Mouse (Mus musculus): ENCODE measurements at regions not wholly inside any gene's neighbourhood (a gene's known extent, or its start where the extent isn't known, plus 50 kb on each side); places are given as distances from the start of the nearest gene placed in this dataset.

- no peak for DNase-seq
Observed at GRCm38 (mm10) chr6:120614526-120614925, 51.6 kb upstream of the Cecr2 start.

- no peak for DNase-seq
Observed at GRCm38 (mm10) chr6:120612346-120612745, 53.8 kb upstream of the Cecr2 start.

- DNase-seq: no peak
Observed at GRCm38 (mm10) chr6:120609858-120610257, 56.3 kb upstream of the Cecr2 start.

- DNase-seq: no peak
Observed at GRCm38 (mm10) chr6:120605471-120605870, 60.7 kb upstream of the Cecr2 start.

- no peak for DNase-seq
Observed at GRCm38 (mm10) chr6:120604020-120604958, 61.9 kb upstream of the Cecr2 start.

GRCm38 (mm10) chr6:120603454-120603853 lies 62.7 kb upstream of the Cecr2 start:
- DNase-seq: peak in 1 of 2 experiments; percentile 40

GRCm38 (mm10) chr6:120600376-120600775 lies 65.8 kb upstream of the Cecr2 start:
- DNase-seq: no peak

GRCm38 (mm10) chr6:120598471-120598870 lies 67.4 kb upstream of the Hdhd5 start:
- no peak for DNase-seq

GRCm38 (mm10) chr6:120597887-120598286 lies 66.8 kb upstream of the Hdhd5 start:
- no peak for DNase-seq

GRCm38 (mm10) chr6:120596717-120597116 lies 65.6 kb upstream of the Hdhd5 start:
- DNase-seq: no peak

GRCm38 (mm10) chr6:120594463-120594862 lies 63.3 kb upstream of the Hdhd5 start:
- no peak for DNase-seq

GRCm38 (mm10) chr6:120592705-120593104 lies 61.6 kb upstream of the Hdhd5 start:
- DNase-seq: peak; percentile 44 to 56

GRCm38 (mm10) chr6:120592031-120592681 lies 61.0 kb upstream of the Hdhd5 start:
- peak; percentile 17 to 27 for DNase-seq

- DNase-seq: no peak
Observed at GRCm38 (mm10) chr6:120590191-120590590, 59.1 kb upstream of the Hdhd5 start.

GRCm38 (mm10) chr6:120588701-120589659 lies 57.9 kb upstream of the Hdhd5 start:
- no peak for DNase-seq

- DNase-seq: no peak
Observed at GRCm38 (mm10) chr6:120585941-120586280, 54.8 kb upstream of the Hdhd5 start.

- peak in 1 of 2 experiments; percentile 10 for DNase-seq
Observed at GRCm38 (mm10) chr6:120585118-120585940, 54.2 kb upstream of the Hdhd5 start.

- no peak for DNase-seq
Observed at GRCm38 (mm10) chr6:120581748-120582147, 50.6 kb upstream of the Hdhd5 start.

Measured in cerebellum, postnatal 25 days (tissue).